Mouse (Mus musculus) cerebellum, adult 9-11 months (tissue): ENCODE data around the gene Nol9.
"Not testable (repeated sequence)": the region's sequence is repeated elsewhere in the genome, so short reads cannot be mapped to it uniquely, and the experiment has no call there.

ENCODE experiments used
- DNase-seq: peaks from one replicate; pipeline ENCODE4 v3.0.0; 2022

Nol9 gene

GRCm38 (mm10) chr4:152011171-152011760 lies 27.9 kb upstream of the Nol9 start:
- no peak for DNase-seq

GRCm38 (mm10) chr4:152012109-152012508 lies 27.0 kb upstream of the Nol9 start:
- DNase-seq, result no peak

- DNase-seq, result no peak
Observed at GRCm38 (mm10) chr4:152013036-152013813, 25.9 kb upstream of the Nol9 start.

- DNase-seq, result no peak
Observed at GRCm38 (mm10) chr4:152019073-152019472, 20.0 kb upstream of the Nol9 start.

GRCm38 (mm10) chr4:152020024-152020423 lies 19.1 kb upstream of the Nol9 start:
- peak; percentile 9 for DNase-seq

GRCm38 (mm10) chr4:152021568-152022097 lies 17.5 kb upstream of the Nol9 start:
- DNase-seq, result peak; percentile 39

GRCm38 (mm10) chr4:152022506-152022905 lies 16.6 kb upstream of the Nol9 start:
- DNase-seq, result peak; percentile 57

GRCm38 (mm10) chr4:152024525-152024924 lies 14.6 kb upstream of the Nol9 start:
- DNase-seq, result no peak

GRCm38 (mm10) chr4:152026751-152027508 lies 12.2 kb upstream of the Nol9 start:
- DNase-seq, result peak; percentile 55

- peak; percentile 97 for DNase-seq
Observed at GRCm38 (mm10) chr4:152027524-152027923, 11.6 kb upstream of the Nol9 start, which contains the start of gene Zbtb48. Gene Zbtb48, minus strand, starts transcription at chr4:152027671.

- DNase-seq, result peak; percentile 57
Observed at GRCm38 (mm10) chr4:152028456-152028855, 10.7 kb upstream of the Nol9 start.

GRCm38 (mm10) chr4:152029087-152029486 lies 10.0 kb upstream of the Nol9 start:
- peak; percentile 39 for DNase-seq

- DNase-seq, result no peak
Observed at GRCm38 (mm10) chr4:152029997-152030396, 9.1 kb upstream of the Nol9 start.

GRCm38 (mm10) chr4:152032922-152033321 lies 6.2 kb upstream of the Nol9 start:
- no peak for DNase-seq

GRCm38 (mm10) chr4:152036464-152036863 lies 2.7 kb upstream of the Nol9 start:
- DNase-seq, result not testable (repeated sequence)

- peak; percentile 35 for DNase-seq
Observed at GRCm38 (mm10) chr4:152038225-152038984, 716 bp upstream of the Nol9 start, which contains the start of gene Tas1r1. Gene Tas1r1, minus strand, starts transcription at chr4:152038568.

- DNase-seq, result no peak
Observed at GRCm38 (mm10) chr4:152039831-152040310, 750 bp downstream of the Nol9 start.

GRCm38 (mm10) chr4:152041924-152042641 lies 3.0 kb downstream of the Nol9 start:
- DNase-seq, result no peak

GRCm38 (mm10) chr4:152043171-152043570 lies 4.0 kb downstream of the Nol9 start:
- DNase-seq, result no peak

- DNase-seq, result no peak
Observed at GRCm38 (mm10) chr4:152044609-152045008, 5.5 kb downstream of the Nol9 start.

- no peak for DNase-seq
Observed at GRCm38 (mm10) chr4:152062390-152063110, 23.4 kb downstream of the Nol9 start.
